Mouse (Mus musculus): ENCODE data around the gene Pde4d. TPM values are rescaled to one million over a fixed set of nuclear protein-coding genes. Genes with fewer than 3 reads are reported as not detected.

Pde4d gene
- polyA plus RNA-seq, 1 experiment from 2014 or later: 17.7 TPM

DNA sequence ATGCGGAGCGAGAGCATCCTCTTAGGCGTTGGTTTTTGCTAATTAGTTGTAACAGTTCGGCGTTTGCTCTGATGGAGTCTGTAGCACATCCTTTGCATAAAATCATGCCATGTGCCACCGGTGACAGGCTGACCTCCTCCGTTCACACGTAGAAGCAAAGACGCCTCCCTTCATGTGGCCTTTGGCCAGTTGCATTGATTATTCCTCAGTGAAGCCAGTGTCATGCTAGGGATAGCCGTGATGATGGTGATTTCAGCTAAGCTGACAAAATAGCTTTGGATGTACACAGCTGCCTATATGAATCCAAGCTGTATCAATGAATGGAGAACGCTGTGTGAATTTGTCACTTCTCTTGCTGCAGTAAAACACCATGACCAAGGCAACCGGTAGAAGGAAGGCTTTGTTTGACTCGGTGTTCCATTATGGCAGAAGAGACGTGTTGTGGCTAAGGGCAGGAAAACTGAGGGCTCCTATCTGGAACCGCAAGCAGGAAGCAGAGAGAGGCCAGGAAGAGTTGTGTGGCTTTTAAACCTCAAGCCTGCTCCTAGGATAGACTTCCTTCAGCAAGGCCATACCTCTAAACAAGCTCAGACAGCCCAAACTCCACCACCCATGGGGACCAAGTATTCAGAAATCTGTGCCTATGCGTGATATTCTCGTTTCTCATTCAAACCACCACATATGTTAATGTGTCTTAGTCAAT is 1471.7 kb downstream of the Pde4d start:
- 82% methylated on average over 17 of the region's 17 CpGs for WGBS
- peaks cover 4% of the 10 kb centered on the region; the same call in 1 of the 2 replicates for H3K4me1 ChIP-seq
- H3K4me3 ChIP-seq: no peak overlapping the region
- H3K27me3 ChIP-seq: no peaks in the 10 kb centered on the region
- H3K27ac ChIP-seq: no peak overlapping the region
- H3K9ac ChIP-seq: no peak overlapping the region
- H3K9me3 ChIP-seq: no peaks in the 10 kb centered on the region
- no peak overlapping the region for H3K4me2 ChIP-seq
- no peak for ATAC-seq (ENCODE audit: insufficient number of reproducible peaks, low FRiP score, low TSS enrichment, low read depth)
- no peaks in the 10 kb centered on the region for H3K36me3 ChIP-seq

DNA sequence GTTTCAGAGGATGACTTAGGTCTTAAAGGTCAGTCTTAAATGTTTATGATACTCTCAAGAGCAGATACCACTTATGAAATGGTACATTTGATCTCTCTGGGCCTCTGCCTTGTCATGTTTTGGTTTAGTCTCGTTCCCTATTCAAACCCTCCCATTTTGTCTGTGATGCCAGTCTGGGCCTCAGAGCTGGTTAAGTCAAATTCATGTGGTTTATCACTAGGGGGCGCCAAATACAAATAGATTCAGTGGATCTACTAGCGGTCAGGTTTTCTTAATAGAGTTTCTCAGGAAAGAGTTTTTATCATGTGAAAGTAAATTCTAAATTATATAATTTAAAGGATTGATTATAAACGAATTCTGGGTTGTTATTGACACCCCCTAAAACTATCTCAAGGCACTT is 1472.5 kb downstream of the Pde4d start:
- Histone ChIP-seq H3K9me3 (no peaks in the 10 kb centered on the region), H3K4me2 (no peak overlapping the region), H3K27ac (no peak overlapping the region), H3K4me3 (no peak overlapping the region), H3K4me1 (peaks cover 4% of the 10 kb centered on the region; the same call in 1 of the 2 replicates), H3K36me3 (no peaks in the 10 kb centered on the region), H3K27me3 (no peaks in the 10 kb centered on the region), H3K9ac (no peak overlapping the region)
- no peak for ATAC-seq (ENCODE audit: insufficient number of reproducible peaks, low FRiP score, low TSS enrichment, low read depth)
- WGBS: 2% methylated on average over 4 of the region's 4 CpGs

DNA sequence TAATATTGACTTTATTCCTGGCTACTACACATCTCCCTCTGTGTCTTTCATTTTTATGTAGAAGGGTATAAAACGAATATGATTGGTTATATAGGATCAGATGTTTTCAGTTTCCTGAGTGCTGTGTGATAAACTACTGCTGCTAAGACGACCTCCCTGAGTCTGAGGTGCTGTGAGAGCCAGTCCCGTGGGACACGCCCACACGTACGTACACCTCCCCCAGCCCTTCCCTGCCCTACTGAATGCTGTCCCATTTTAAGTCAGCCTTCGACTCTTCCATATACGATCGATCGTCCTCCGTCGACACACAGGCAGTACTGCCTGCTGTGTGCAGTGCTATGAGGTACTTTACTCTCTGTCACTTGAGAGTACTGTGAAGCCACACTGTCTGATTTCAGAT is 1473.0 kb downstream of the Pde4d start:
- Histone ChIP-seq H3K4me3 (no peak overlapping the region), H3K4me1 (peaks cover 4% of the 10 kb centered on the region; the same call in 1 of the 2 replicates), H3K9me3 (no peaks in the 10 kb centered on the region), H3K27ac (no peak overlapping the region), H3K4me2 (no peak overlapping the region), H3K36me3 (no peaks in the 10 kb centered on the region), H3K27me3 (no peaks in the 10 kb centered on the region), H3K9ac (no peak overlapping the region)
- WGBS: 63% methylated on average over 12 of the region's 12 CpGs
- no peak for ATAC-seq (ENCODE audit: insufficient number of reproducible peaks, low FRiP score, low TSS enrichment, low read depth)

DNA sequence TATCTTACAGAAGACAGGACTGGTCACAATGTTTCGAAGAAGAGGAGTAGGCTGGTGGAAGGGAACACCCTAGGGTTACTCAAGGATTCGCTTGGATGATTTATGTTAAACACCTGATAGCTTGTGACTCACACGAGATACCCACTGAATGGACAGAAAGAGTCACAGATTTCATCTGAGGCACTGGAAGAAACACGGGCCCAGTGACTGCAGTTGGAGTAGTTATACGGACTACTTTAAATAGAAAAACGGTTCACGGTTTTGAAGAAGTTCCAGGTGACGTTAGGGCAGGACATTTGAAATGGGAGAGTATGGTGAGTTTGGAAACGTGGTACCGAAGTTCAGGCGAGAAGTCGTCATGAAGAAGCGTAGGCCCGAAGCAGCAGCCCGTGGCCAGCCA is 1475.0 kb downstream of the Pde4d start:
- H3K9ac ChIP-seq: no peak overlapping the region
- H3K4me1 ChIP-seq: peaks cover 4% of the 10 kb centered on the region; the same call in 1 of the 2 replicates
- no peaks in the 10 kb centered on the region for H3K36me3 ChIP-seq
- H3K9me3 ChIP-seq: no peaks in the 10 kb centered on the region
- H3K4me2 ChIP-seq: no peak overlapping the region
- no peak overlapping the region for H3K4me3 ChIP-seq
- ATAC-seq (ENCODE audit: insufficient number of reproducible peaks, low FRiP score, low TSS enrichment, low read depth): no peak
- no peak overlapping the region for H3K27ac ChIP-seq
- no peaks in the 10 kb centered on the region for H3K27me3 ChIP-seq
- WGBS: 90% methylated on average over 15 of the region's 15 CpGs

DNA sequence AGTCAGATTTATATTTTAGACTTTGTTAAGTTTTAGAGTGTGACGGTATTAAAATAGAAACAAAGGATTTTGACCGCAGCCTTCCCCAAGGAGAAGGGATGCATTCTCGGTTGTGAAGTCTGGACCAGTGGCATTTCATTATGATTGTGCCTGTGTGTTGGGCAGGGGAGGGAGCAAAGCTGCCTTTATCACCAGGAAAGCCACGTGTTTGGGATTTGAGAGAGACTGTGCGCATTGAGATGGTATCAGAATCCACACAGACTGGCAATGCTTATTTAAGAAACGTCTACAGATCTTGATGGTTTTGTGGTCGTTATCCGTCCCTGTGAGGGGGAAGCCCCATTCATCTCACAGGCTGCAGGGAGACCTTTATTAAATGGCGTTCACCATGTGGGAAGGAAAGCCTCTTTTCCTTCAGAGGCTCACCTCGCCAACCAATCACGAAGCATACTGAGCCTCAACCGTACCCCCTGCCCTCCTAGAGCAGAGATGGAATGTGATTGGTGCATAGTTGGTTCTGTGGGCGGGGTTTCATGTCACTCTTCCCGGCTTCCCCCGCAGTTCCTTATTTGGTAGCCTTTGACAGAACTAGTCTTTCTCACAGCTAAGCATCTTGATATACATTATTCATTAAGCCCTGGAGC is 1476.7 kb downstream of the Pde4d start:
- WGBS: 33% methylated on average over 15 of the region's 15 CpGs
- Histone ChIP-seq H3K4me3 (peak overlapping the region; percentile 11; the same call in 1 of the 2 replicates), H3K36me3 (no peaks in the 10 kb centered on the region), H3K27me3 (no peaks in the 10 kb centered on the region), H3K9me3 (no peaks in the 10 kb centered on the region), H3K27ac (no peak overlapping the region), H3K4me1 (peaks cover 4% of the 10 kb centered on the region; the same call in 1 of the 2 replicates), H3K9ac (no peak overlapping the region), H3K4me2 (peak overlapping the region; percentile 36)
- ATAC-seq (ENCODE audit: insufficient number of reproducible peaks, low FRiP score, low TSS enrichment, low read depth): peak; percentile 71; the same call in 1 of the 2 replicates

DNA sequence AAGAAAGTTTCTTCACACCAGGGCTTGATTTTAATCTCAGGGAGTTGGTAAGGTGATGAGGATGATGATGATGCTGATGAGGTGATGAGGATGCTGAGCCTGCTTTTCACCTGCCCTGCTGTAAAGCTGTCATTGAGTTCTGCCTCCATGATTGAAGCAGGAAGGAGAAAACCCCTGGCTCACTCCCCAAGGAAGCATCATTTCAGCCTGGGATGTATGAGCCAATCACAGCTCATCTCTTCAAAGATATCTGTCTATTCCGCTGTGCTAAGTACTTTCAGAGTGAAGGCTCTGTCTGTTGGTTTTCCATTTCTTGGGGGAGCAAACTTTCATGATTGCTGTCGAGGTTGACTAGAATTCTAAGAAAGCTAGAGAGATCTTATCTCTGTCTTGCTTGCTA is 1478.0 kb downstream of the Pde4d start:
- no peak overlapping the region for H3K4me3 ChIP-seq
- H3K4me1 ChIP-seq: peaks cover 4% of the 10 kb centered on the region; the same call in 1 of the 2 replicates
- no peaks in the 10 kb centered on the region for H3K36me3 ChIP-seq
- no peaks in the 10 kb centered on the region for H3K9me3 ChIP-seq
- WGBS: 75% methylated on average over 2 of the region's 2 CpGs
- H3K4me2 ChIP-seq: no peak overlapping the region
- no peak overlapping the region for H3K9ac ChIP-seq
- no peak overlapping the region for H3K27ac ChIP-seq
- no peaks in the 10 kb centered on the region for H3K27me3 ChIP-seq
- no peak for ATAC-seq (ENCODE audit: insufficient number of reproducible peaks, low FRiP score, low TSS enrichment, low read depth)

DNA sequence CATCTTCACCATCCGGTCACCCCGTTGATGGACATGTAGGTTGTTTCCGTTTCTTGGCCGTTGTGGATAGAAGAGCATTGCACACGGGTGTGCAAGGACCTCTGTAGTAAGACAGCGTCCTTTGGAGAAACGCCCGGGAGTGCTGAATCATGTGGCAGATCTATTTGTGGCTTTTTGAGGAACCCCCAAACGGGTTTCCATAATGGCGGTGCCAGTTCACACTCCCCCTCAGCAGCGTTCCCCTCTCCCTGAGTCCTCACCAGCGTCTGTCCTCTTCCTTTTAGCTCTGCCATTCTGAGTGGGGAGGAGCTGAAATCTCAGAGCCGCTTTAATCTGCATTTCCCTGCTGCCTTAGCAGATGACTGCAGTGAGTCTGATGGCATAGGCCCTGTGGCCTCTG is 1482.9 kb downstream of the Pde4d start:
- no peak overlapping the region for H3K4me2 ChIP-seq
- no peak overlapping the region for H3K4me3 ChIP-seq
- no peaks in the 10 kb centered on the region for H3K27me3 ChIP-seq
- H3K9me3 ChIP-seq: no peaks in the 10 kb centered on the region
- H3K4me1 ChIP-seq: no peaks in the 10 kb centered on the region
- H3K36me3 ChIP-seq: peaks cover 6% of the 10 kb centered on the region
- no peak for ATAC-seq (ENCODE audit: insufficient number of reproducible peaks, low FRiP score, low TSS enrichment, low read depth)
- 90% methylated on average over 13 of the region's 13 CpGs for WGBS
- H3K27ac ChIP-seq: no peak overlapping the region
- H3K9ac ChIP-seq: no peak overlapping the region

DNA sequence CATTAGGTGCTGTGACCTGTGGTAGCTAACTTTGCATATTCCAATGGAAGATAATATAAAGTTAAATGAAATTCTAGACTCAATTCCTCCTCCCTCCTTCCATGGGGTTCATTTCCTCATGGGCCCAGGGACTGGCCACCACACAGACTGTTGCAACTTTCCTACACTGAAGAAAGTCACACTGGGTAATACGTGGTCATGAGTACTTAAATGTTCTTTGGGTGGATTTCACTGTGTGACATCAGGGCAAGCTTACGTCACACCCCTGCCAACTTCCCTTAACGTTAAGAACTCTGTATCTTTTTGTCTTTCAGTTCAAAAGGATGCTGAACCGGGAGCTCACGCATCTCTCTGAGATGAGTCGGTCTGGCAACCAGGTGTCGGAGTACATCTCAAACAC is 1483.8 kb downstream of the Pde4d start:
- Histone ChIP-seq H3K4me1 (no peaks in the 10 kb centered on the region), H3K4me2 (no peak overlapping the region), H3K27ac (no peak overlapping the region), H3K9me3 (no peaks in the 10 kb centered on the region), H3K9ac (no peak overlapping the region), H3K36me3 (peaks cover 6% of the 10 kb centered on the region), H3K27me3 (no peaks in the 10 kb centered on the region), H3K4me3 (no peak overlapping the region)
- no peak for ATAC-seq (ENCODE audit: insufficient number of reproducible peaks, low FRiP score, low TSS enrichment, low read depth)
- 87% methylated on average over 7 of the region's 7 CpGs for WGBS

DNA sequence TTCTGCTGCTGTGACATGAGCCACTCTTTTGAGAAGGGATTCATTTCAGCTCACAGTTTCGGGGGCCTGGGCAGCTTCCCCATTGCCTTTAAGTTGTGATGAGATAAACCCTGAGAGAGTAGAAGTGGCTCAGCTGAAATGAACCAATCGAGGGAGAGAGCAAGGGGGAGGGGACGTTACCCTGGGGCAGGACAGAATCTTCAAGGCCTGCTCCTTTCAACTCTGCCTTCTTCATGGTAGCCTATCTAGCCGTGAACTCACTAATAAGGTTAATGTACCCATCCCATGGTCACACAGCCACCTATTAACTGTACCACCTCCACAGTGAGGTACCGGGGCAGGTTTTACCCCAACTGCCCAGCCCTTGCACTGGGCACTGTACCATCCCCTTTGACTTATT is 1487.1 kb downstream of the Pde4d start:
- Histone ChIP-seq H3K4me2 (no peak overlapping the region), H3K27ac (no peak overlapping the region), H3K4me1 (no peaks in the 10 kb centered on the region), H3K9ac (no peak overlapping the region), H3K36me3 (peaks cover 19% of the 10 kb centered on the region), H3K9me3 (no peaks in the 10 kb centered on the region), H3K27me3 (no peaks in the 10 kb centered on the region), H3K4me3 (no peak overlapping the region)
- WGBS: 88% methylated on average over 5 of the region's 5 CpGs
- no peak for ATAC-seq (ENCODE audit: insufficient number of reproducible peaks, low FRiP score, low TSS enrichment, low read depth)

DNA sequence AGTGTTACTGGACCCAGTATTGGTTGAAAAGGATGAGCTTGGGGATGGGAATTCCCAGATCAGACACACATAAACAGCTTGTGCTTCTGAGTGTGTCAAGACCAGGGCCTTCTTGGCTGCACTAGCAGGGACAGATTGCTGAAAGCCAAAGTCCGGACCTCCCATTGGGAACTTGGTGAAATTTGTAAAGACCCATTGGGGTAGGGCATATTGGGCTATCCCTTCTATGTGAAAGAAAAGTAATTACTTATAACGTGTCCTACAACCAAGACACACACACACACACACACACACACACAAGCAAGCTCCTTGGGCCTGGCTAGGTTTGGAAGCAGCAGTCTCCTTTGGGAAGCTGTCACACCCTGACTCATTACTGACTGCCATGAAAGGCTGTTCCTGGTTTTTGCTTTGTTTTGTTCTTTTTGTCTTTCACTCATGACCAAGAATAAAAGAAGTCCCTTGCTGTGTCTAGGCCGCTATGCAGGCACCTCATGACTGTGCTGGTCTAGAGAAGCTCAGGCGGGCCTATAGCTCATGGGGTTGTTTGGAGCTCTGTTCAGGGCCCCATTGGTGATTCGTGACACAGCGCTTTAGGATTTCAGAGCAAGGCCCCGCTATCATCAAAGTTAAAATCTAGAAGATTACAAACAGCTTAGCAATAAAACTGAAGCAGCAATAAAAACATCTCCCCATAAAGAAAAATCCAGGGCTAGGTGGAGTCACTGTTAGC is 1495.2 kb downstream of the Pde4d start:
- Histone ChIP-seq H3K9ac (no peak overlapping the region), H3K4me1 (no peaks in the 10 kb centered on the region), H3K9me3 (no peaks in the 10 kb centered on the region), H3K27me3 (no peaks in the 10 kb centered on the region), H3K4me3 (no peak overlapping the region), H3K27ac (no peak overlapping the region), H3K4me2 (no peak overlapping the region), H3K36me3 (peaks cover 26% of the 10 kb centered on the region)
- ATAC-seq (ENCODE audit: insufficient number of reproducible peaks, low FRiP score, low TSS enrichment, low read depth): no peak
- 84% methylated on average over 7 of the region's 7 CpGs for WGBS

DNA sequence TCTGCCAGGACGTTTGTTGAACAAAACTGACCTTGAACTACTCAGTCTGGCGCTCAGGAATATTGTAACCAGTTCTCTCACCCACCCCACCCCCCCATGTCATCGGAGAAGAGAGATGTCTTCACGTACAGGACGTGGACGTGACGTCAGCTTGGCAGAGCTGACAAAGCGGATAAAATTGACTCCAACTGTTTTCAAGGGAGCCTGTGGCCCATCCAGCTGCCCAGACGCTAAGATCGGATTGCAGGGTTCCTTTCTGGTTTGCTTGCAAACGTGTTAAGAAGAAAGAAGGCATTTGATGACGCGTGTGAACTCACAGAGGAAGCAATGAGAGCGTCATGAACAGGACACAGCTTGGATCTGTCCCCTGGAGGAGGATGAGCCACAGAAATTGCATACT is 1501.7 kb downstream of the Pde4d start:
- 51% methylated on average over 14 of the region's 14 CpGs for WGBS
- H3K27ac ChIP-seq: no peak overlapping the region
- no peaks in the 10 kb centered on the region for H3K27me3 ChIP-seq
- H3K4me1 ChIP-seq: no peaks in the 10 kb centered on the region
- no peak overlapping the region for H3K9ac ChIP-seq
- no peaks in the 10 kb centered on the region for H3K9me3 ChIP-seq
- no peak for ATAC-seq (ENCODE audit: insufficient number of reproducible peaks, low FRiP score, low TSS enrichment, low read depth)
- no peak overlapping the region for H3K4me2 ChIP-seq
- H3K36me3 ChIP-seq: peaks cover 49% of the 10 kb centered on the region
- no peak overlapping the region for H3K4me3 ChIP-seq

DNA sequence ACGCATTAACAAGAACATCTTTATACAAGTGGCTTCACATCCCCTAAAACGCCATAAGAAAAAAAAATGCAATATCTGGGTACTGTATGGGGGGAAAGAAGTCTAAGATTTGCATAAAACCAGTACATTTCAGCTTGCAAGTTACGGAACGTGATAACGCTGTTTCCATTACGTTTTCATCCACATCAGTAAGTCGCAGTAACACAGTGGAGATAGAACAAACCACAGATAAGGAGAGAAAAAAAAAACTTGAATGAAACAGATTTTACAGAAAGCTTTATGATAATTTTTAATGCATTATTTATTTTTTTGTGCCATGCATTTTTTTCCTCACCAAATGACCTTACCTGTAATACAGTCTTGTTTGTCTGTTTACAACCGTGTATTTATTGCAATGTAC is 1504.4 kb downstream of the Pde4d start:
- peaks cover 37% of the 10 kb centered on the region for H3K36me3 ChIP-seq
- no peak overlapping the region for H3K4me3 ChIP-seq
- H3K4me2 ChIP-seq: no peak overlapping the region
- ATAC-seq (ENCODE audit: insufficient number of reproducible peaks, low FRiP score, low TSS enrichment, low read depth): no peak
- WGBS: 94% methylated on average over 8 of the region's 8 CpGs
- H3K4me1 ChIP-seq: no peaks in the 10 kb centered on the region
- no peak overlapping the region for H3K27ac ChIP-seq
- H3K27me3 ChIP-seq: no peaks in the 10 kb centered on the region
- H3K9ac ChIP-seq: no peak overlapping the region
- no peaks in the 10 kb centered on the region for H3K9me3 ChIP-seq
